30 mouse cellular contexts compared by ENCODE assay signal in the genomic region with DNA sequence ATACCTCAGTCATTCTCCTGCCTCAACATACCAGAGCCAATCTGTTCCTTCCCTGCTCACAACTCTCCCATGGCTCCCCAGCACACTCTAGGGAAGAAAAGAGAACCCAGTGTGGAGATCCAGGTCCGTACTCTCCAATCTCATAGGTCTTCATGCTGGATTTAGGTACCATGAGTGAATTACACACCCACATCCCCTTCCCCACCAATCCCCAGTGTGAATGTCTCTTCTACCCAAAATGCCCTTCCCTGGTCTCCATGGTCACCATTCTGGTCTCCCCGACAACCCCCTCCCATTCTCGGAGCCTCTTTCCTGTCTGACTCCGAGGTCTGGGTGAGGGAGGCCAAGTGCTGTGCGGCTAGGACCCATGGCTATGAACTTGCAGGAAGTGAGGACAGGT. TPM values are rescaled to one million over a fixed set of nuclear protein-coding genes. Genes with fewer than 3 reads are reported as not detected.
"Had no signal": no experiment of that assay in that cellular context is flagged by ENCODE, and none has a peak within 500 bp of the region (broad histone marks: within the 10 kb centered on the region; RNA-seq: fewer than 3 reads in every experiment).

A gene (plus strand): TSS at position 301 of the 400 bp plus-strand sequence.

- ATAC-seq: liver, embryonic 12.5 days had no signal

- H3K27ac ChIP-seq: limb, embryonic 15.5 days; liver, embryonic 12.5 days; liver, embryonic 15.5 days; neural tube, embryonic 12.5 days; neural tube, embryonic 15.5 days; stomach, postnatal 0 days had no signal

- H3K4me3 ChIP-seq: limb, embryonic 15.5 days; liver, embryonic 12.5 days; liver, embryonic 15.5 days; neural tube, embryonic 12.5 days had no signal

- H3K36me3 ChIP-seq: limb, embryonic 15.5 days; liver, embryonic 12.5 days; liver, embryonic 15.5 days; neural tube, embryonic 12.5 days; neural tube, embryonic 15.5 days had no signal

- H3K4me2 ChIP-seq: limb, embryonic 15.5 days; liver, embryonic 12.5 days; liver, embryonic 15.5 days; midbrain, embryonic 11.5 days; neural tube, embryonic 12.5 days had no signal

- DNase-seq: kidney, adult 18-20 months; kidney, adult 9 months; kidney, postnatal 14 days; kidney, postnatal 4 days; left cerebral cortex, postnatal 4 days; lung, adult 2 months; lung, postnatal 14 days; lung, postnatal 4 days; right cerebral cortex, adult 18-20 months; right cerebral cortex, postnatal 14 days; right cerebral cortex, postnatal 4 days; thymus, adult 18-20 months; thymus, postnatal 14 days; thymus, postnatal 4 days had no signal

- H3K9me3 ChIP-seq: limb, embryonic 15.5 days; liver, embryonic 12.5 days; liver, embryonic 15.5 days; neural tube, embryonic 12.5 days; neural tube, embryonic 15.5 days had no signal

- H3K9ac ChIP-seq: limb, embryonic 15.5 days; liver, embryonic 12.5 days; liver, embryonic 15.5 days; neural tube, embryonic 12.5 days; neural tube, embryonic 15.5 days had no signal

RNA-seq across cellular contexts. Expression of the gene that starts here (rescaled TPM):
- total RNA-seq: layer of hippocampus, adult 18-20 months; layer of hippocampus, postnatal 14 days; left cerebral cortex, adult 8-10 months; left cerebral cortex, postnatal 14 days; left cerebral cortex, postnatal 4 days; megakaryocyte progenitor cell, adult 5-6 weeks; megakaryocyte-erythroid progenitor cell, adult 5-6 weeks had no signal
- polyA plus RNA-seq: kidney, embryonic 16.5 days; limb, embryonic 15.5 days; liver, embryonic 12.5 days; liver, embryonic 15.5 days; lung, adult 2 months; lung, embryonic 16.5 days; midbrain, embryonic 11.5 days; neural tube, embryonic 12.5 days; neural tube, embryonic 15.5 days; stomach, embryonic 14.5 days; stomach, postnatal 0 days had no signal
